Mouse (Mus musculus) common myeloid progenitor, adult 5-6 weeks (primary cell): ENCODE measurements around the gene Gm28305. TPM values are rescaled to one million over a fixed set of nuclear protein-coding genes. Genes with fewer than 3 reads are reported as not detected.
A peak's percentile ranks its signal among the peaks of the same experiment; 100 is the strongest.

Experiments used
- ATAC-seq: replicated peaks from 2 replicates; pipeline ENCODE4 v1.8.0; 2016; ENCODE audit warnings: low read depth, mild to moderate bottlenecking, moderate TSS enrichment, inconsistent platforms; ENCODE audit not compliant: poor library complexity, severe bottlenecking
- total RNA-seq: library from RNA; stranded (forward); fragments of 200-1000, 187-1606 nt; gene quantifications from 2 replicates; pipeline ENCODE4 v1.2.3, GENCODE M21; 2017

Gene Gm28305
- total RNA-seq, 1 experiment from 2014 or later, result not detected

DNA sequence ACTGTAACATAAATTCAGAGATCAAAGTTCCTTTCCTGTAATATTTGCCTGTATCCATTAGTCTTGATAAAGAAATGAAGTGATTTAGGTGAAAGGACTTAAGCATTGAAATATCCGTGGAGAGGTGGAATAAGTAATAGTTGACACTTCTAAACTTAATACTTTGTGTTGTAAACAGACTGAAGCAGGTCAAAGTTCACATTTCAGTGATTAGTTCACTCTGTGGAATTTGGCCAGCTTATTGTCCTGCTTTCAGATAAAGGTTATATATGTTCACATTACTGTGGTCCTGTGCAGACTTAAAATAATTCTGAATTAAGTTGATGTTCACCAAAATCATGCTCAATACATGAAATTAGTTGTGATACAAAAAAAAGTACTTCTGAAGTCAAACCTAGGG, 24.1 kb downstream of the Gm28305 start:
- ATAC-seq, result no peak

DNA sequence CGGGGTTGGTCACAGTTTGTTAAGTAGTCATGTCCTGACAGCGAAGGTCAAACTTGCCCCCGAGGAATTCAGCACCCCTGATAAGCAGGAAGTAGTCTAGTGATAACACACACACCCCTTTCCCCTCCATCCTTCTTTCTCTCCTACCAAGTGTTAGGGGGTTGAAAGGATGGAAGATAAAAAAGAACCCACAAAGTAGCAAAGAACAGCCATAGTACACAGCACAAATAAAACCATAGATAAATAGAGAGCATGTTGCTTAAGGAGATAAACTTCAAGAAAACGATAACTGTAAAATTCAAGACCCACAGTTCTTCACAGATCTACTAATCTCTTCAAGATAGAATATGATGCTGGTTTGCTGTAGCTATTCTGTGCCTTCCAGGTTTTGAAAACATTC, 29.8 kb downstream of the Gm28305 start:
- no peak for ATAC-seq

- ATAC-seq, result no peak
Observed at GRCm38 (mm10) chr9:104070863-104071604, 30.6 kb downstream of the Gm28305 start.

DNA sequence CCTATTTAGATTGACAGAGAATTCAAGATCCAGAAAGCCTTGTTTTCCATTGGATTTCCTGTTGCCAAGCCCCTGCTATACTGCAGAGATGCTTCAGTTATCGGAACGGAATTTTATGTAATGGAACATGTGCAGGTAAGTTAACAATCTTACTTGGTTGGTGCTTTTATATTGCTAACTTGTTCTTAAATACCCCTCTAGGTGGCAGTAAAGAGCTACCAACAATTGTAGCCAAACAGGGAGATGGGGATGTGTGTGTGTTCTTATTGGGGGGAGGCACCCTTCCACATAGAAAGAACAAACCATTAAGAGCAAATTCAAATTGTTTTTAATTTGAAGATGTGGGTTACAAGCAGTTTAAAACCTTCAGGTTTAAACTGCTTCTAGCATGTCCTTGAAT, 35.3 kb downstream of the Gm28305 start:
- peak; percentile 65; the same call in 1 of the 2 replicates for ATAC-seq

DNA sequence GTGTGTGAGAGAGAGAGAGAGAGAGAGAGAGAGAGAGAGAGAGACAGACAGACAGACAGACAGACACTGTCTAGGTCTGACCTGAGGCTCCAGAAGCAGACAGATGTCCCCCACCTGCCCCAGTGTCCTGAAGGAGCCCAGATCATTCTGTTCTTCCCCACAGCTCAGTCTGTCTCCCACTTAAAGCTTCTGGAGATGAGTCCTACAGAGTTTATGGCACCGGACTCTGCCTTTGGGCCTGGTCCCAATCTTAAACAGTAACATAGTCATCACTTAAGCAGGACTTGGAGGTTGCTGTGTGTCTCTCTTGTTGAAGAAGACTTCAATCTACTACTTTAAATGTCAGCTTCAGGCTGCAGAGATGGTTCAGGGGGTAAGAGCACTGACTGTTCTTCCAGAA, 38.3 kb downstream of the Gm28305 start:
- ATAC-seq, result no peak

DNA sequence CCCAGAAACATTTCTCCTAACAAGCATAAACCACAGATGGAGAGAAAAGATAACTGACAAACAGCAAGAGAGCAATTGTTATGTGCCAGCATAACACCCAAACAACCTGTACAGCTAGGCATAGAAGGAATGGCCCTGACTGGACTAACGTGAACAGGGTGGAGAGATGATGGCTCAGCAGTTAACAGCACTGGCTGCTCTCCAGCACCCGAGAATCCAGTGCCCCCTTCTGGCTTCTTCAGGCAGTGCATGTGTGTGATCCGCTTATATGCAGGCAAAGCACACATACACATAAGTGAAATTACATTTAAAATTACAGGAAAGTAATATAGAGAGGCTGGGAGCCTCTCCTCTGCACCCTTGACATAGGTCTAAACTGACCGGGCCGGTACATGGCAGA, 38.9 kb downstream of the Gm28305 start:
- ATAC-seq, result peak; percentile 95

DNA sequence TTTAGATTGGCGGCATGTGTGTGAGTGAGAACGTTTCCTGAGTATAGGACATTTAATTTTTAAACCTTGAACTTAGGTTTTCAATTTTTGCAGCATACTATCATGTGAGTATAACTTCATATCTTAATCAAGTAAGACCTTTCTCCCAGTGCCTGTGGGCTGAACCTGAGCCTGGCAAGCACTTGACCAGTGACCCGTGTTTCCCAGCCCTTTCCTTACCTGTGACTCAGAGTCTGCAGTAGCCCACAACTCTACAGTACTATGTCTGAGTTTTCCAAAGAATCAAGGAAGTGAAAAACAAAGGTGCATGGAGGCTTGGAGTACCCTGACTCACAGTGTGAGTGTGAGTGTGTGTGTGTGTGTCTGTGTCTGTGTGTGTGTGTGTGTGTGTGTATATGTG, 39.6 kb downstream of the Gm28305 start:
- no peak for ATAC-seq

DNA sequence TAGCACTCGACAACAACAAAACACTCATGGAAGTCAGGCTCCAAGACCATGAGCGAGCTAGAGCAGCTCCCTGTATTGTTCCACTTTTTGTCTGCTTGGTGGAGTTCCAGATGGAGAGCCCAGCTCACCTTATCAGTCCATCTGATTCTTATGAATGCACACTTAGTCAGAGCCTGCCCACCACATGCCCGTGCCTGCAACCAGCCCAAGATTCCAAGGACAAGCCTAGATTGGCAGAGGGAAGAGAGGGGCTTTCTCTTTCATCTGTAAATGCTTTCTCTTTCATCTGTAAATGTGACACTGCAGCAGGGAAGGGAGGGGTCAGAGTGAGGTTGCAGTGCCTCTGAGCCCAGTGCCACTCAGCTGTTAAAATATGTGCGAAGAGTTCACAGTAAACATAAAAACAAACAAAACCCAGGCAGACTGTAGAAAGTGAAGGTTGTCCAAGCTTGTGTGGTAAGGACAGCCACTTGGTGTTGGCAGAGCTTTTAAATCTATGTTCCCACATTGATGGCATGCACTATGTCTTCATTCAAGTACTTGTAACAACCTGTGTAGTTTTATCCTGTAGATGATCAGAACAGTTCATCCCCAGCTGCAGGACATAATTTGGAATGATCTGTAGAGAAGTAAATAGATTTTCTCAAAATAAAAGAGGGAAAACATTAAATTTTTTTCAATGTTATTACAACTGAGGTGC, 45.4 kb downstream of the Gm28305 start:
- ATAC-seq, result no peak

DNA sequence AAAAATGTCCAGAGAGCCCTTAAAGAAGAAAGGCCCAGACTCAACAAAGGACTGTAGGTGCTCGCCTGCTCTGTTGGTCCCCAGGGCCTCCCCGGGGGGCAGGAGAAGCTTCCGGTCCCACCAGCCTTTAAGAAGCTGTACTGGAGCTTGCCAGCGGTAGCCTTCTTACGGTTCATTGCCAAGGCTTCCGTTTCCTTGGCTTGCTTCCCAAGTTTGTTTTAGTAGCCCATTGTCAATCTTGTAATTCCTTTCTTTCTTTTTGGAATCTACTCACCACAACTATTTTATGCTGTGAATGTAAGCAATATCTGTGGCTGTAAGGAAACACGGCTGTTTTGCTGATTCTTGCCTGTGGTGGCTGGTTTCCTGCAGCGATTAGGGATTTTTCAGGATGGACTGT, 48.1 kb downstream of the Gm28305 start:
- ATAC-seq, result no peak

GRCm38 (mm10) chr9:104092945-104093344, 52.5 kb downstream of the Gm28305 start:
- ATAC-seq, result no peak

- peak; percentile 98 for ATAC-seq
Observed at GRCm38 (mm10) chr9:104098256-104098655, 57.8 kb downstream of the Gm28305 start.

DNA sequence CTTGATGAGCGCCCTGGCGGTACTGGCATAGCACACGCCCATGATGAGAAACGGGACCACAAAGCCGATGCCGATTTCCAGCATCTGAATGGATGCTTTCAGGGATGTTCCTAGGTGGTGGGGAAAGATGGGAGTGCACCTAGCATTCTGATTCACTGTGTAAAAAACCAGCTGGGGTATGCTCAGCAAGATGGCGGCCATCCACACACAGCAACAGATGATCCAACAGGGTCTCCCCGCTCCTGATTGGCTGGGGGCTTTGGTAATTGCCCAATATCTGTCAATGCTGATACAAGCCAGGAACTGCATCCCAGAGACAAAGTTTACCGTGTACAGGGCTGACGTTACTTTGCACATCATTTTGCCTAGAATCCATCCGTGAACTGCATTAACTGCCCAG, 58.6 kb downstream of the Gm28305 start:
- ATAC-seq, result no peak

- ATAC-seq, result no peak
Observed at GRCm38 (mm10) chr9:104100822-104101221, 60.4 kb downstream of the Gm28305 start.

DNA sequence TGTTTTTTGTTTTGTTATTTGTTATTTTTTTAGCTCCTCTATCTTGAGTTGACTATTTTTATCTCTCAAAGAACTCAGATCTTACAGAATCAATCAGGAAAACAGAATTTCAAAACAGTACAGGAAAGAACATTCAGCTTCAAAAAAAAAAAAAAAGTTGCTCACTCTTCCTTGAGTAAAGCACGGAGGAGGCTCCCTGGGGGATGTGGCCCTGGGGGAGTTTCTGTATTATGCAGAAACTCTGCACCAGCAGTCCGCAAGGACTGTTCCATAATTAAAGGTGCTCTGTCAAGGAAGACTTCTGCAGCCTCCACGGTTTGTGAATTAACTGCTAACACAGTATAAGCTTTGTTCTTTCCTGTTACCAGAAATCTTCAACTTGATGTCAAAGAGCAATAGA, 61.0 kb downstream of the Gm28305 start:
- ATAC-seq, result no peak

- ATAC-seq, result no peak
Observed at GRCm38 (mm10) chr9:104102301-104102700, 61.8 kb downstream of the Gm28305 start.

GRCm38 (mm10) chr9:104102901-104103300, 62.4 kb downstream of the Gm28305 start:
- no peak for ATAC-seq

DNA sequence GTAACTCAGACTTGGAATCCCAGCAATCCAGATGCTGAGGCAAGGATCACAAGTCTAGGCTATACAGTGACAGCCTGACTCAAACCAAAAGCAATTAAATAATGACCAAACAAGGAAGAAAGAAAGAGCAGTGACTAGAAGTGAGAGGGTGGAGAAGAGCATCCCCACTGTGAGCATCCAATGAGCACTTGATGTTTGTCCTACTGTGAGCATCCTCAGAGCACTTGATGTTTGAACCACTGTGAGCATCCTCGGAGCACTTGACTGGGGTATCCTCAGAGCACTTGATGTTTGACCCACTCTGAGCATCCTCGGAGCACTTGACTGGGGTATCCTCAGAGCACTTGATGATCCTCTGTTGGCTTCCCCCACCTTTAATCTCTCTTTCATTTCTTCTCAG, 64.5 kb downstream of the Gm28305 start:
- no peak for ATAC-seq

DNA sequence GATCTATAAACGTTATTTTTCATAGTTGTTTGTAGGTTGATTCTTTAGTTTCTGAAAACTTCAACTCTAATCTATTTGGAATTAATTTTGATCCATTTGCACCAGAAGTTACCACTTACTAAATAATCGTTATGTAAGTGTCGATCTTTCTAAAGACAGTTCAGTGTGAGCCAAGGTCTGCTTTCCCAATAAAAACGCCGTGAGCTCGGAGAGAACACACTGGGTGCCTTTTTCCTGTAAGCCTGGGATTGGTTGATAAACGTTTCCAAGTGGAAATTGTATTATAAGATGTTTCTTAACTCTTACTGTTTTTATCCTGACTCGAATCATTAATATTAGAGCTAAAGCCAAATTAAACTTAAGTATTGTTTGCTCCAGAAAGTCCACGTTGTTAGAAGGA, 66.5 kb downstream of the Gm28305 start:
- no peak for ATAC-seq

GRCm38 (mm10) chr9:104107482-104107881, 67.0 kb downstream of the Gm28305 start:
- no peak for ATAC-seq

- no peak for ATAC-seq
Observed at GRCm38 (mm10) chr9:104108571-104109143, 68.2 kb downstream of the Gm28305 start.

GRCm38 (mm10) chr9:104109151-104109550, 68.7 kb downstream of the Gm28305 start:
- no peak for ATAC-seq
